Mouse (Mus musculus) heart, embryonic 14.5 days (tissue): Measurements from ENCODE around the gene Ap4s1. TPM values are rescaled to one million over a fixed set of nuclear protein-coding genes. Genes with fewer than 3 reads are reported as not detected.
"Not testable (repeated sequence)": the region's sequence is repeated elsewhere in the genome, so short reads cannot be mapped to it uniquely, and the experiment has no call there.

ENCODE experiments used
- ATAC-seq: fragments of 200-750 bp; cut with Nextera tagmentation; 2 replicates; pipeline ENCODE4 v1.8.0; 2017; ENCODE audit warnings: low read depth, moderate TSS enrichment; ENCODE audit not compliant: insufficient number of reproducible peaks, insufficient read depth, low FRiP score
- H3K27ac ChIP-seq, 2 experiments: fragments of 200-500 bp in 1 of 2; fragments of 300-500 bp in 1 of 2; sonication (generic) in 1 of 2; replicated peaks in 1 of 2; 2 replicates each; pipeline ENCODE4 v1.5.1; 2012 to 2014; ENCODE audit warnings: low read depth in 2 of 2, low read length in 2 of 2, control low read depth in 1 of 2, mild to moderate bottlenecking in 1 of 2, mixed read lengths in 1 of 2; ENCODE audit not compliant: control insufficient read depth in 1 of 2, insufficient read depth in 1 of 2
- H3K27me3 ChIP-seq: fragments of 300-500 bp; sonication (generic); 2 replicates; pipeline ENCODE4 v1.6.1; 2014; ENCODE audit warnings: mild to moderate bottlenecking, low read length, control low read depth; ENCODE audit not compliant: control insufficient read depth, insufficient read depth
- H3K36me3 ChIP-seq: fragments of 300-500 bp; sonication (generic); 2 replicates; pipeline ENCODE4 v1.6.1; 2014; ENCODE audit warnings: mild to moderate bottlenecking, control low read depth, low read length, mixed read lengths; ENCODE audit not compliant: control insufficient read depth, insufficient read depth
- H3K4me1 ChIP-seq, 2 experiments: fragments of 200-500 bp in 1 of 2; fragments of 300-500 bp in 1 of 2; sonication (generic) in 1 of 2; 2 replicates each; pipeline ENCODE4 v1.6.1; 2012 to 2014; ENCODE audit warnings: low read length in 2 of 2, control low read depth in 1 of 2, mixed read lengths in 1 of 2; ENCODE audit not compliant: control insufficient read depth in 2 of 2, insufficient read depth in 2 of 2
- H3K4me2 ChIP-seq: fragments of 300-500 bp; sonication (generic); 2 replicates; pipeline ENCODE4 v1.6.1; 2014; ENCODE audit warnings: mild to moderate bottlenecking, low read length
- H3K4me3 ChIP-seq, 2 experiments: fragments of 200-500 bp in 1 of 2; fragments of 300-500 bp in 1 of 2; sonication (generic) in 1 of 2; 2 replicates each; pipeline ENCODE4 v1.5.1; 2012 to 2014; ENCODE audit warnings: low read length in 2 of 2, mild to moderate bottlenecking in 2 of 2, control low read depth in 1 of 2, low read depth in 1 of 2, moderate library complexity in 1 of 2; ENCODE audit not compliant: control insufficient read depth in 1 of 2, insufficient read depth in 1 of 2
- H3K9ac ChIP-seq: fragments of 300-500 bp; sonication (generic); 2 replicates; pipeline ENCODE4 v1.6.1; 2014; ENCODE audit warnings: mild to moderate bottlenecking, low read length
- H3K9me3 ChIP-seq: fragments of 300-500 bp; sonication (generic); 2 replicates; pipeline ENCODE4 v1.6.1; 2016; ENCODE audit warnings: low read length, control low read depth; ENCODE audit not compliant: control insufficient read depth
- WGBS: fragments of 180-500 bp; shearing (Covaris S2); extraction: QIAGEN DNeasy Blood & Tissue Kit; methylation state at CpG from one replicate; pipeline ENCODE4 v1.1.7; 2014; 5-methylcytosine and 5-hydroxymethylcytosine counted together
- polyA plus RNA-seq: library from polyadenylated mRNA; unstranded; fragments of >200 nt; fragmentation: Nextera tagmentation; extraction: Ambion mirVana; gene quantifications from 2 replicates; pipeline ENCODE4 v1.2.1, GENCODE M21; 2014

The Ap4s1 gene
- polyA plus RNA-seq, 1 experiment from 2014 or later = 42.0 TPM

DNA sequence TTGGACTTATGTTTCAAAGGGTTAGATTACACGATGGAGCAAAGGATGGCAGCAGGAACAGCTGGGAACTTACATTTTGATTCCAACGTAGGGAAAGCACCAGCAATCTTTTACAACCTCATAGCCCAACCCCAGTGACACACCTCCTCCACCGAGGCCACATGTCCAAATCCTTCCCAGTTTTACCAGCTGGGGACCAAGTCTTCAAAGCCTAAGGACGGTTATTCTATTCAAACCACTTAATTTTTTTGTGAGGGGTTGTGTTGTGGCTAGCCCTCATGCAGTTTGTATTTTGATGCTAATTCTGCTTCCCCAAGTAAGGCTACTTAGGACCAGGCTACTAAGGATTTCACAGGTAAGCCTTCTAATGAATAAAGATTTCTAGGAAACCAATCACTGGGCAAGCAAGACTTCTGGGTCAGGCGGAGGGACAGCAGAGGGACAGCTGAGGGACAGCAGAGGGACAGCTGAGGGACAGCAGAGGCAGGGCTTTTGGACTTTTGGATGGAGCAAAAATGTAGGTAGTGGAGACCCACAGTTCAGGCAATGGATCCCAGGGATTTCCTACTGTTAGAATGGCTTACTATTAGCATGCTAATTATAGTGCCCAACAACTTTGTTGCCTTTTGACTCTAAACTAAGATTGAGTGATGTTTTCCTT is 19.5 kb upstream of the Ap4s1 start:
- no peaks in the 10 kb centered on the region for H3K36me3 ChIP-seq
- ATAC-seq = no peak
- H3K4me2 ChIP-seq = no peak overlapping the region
- no peak overlapping the region for H3K4me3 ChIP-seq
- no peaks in the 10 kb centered on the region for H3K27me3 ChIP-seq
- no peaks in the 10 kb centered on the region for H3K9me3 ChIP-seq
- WGBS = 48% methylated on average over 5 of the region's 5 CpGs
- H3K27ac ChIP-seq = 0 out of 4 replicates have a peak overlapping the region, but pooled peaks of 1 of the 2 experiments have one; percentile 28
- peaks cover 3 to 43% of the 10 kb centered on the region in 2 experiments for H3K4me1 ChIP-seq
- no peak overlapping the region for H3K9ac ChIP-seq

DNA sequence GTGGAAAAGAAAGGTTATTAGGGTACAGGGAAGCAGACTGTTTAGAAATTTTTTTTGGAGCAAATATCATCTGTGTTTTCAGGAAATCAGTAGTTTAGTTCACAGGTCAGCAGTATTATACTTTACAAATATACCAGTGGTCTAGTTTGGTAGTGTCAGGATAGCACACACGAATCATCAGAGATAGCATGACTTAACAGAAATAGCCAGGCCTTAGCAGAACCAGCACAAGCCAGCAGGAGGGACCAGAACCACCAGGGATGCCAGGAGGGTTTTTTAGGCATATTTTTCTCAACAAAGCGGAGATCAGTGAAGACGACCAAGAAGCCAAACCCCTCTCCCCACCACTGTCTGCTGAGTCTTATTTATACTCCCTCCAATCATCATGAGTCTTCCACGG is 17.6 kb upstream of the Ap4s1 start:
- H3K4me2 ChIP-seq = no peak overlapping the region
- 43% methylated on average over 4 of the region's 4 CpGs for WGBS
- no peak overlapping the region for H3K4me3 ChIP-seq
- H3K4me1 ChIP-seq = peaks cover 3 to 59% of the 10 kb centered on the region in 2 experiments
- H3K27me3 ChIP-seq = no peaks in the 10 kb centered on the region
- ATAC-seq = no peak
- no peak overlapping the region for H3K9ac ChIP-seq
- no peaks in the 10 kb centered on the region for H3K9me3 ChIP-seq
- no peak overlapping the region for H3K27ac ChIP-seq
- no peaks in the 10 kb centered on the region for H3K36me3 ChIP-seq

DNA sequence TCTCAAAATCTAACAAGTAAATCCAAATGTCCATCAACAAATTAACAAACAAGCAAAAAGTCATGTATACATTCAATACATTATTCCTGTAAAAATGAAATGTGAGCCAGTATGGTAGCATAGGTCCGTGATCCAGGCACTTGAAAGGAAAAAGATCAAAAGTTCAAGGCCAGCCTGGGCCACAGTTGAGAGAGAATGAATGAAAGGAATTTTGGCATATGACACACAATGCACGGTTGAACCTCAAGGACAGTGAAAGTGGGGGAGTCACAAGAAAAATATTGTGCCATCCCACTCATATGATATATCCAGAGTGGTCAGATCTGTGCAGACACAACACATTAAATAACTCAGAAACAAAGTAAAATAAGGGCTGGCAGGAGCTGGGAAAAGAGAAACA is 14.4 kb upstream of the Ap4s1 start:
- no peak overlapping the region for H3K9ac ChIP-seq
- H3K4me1 ChIP-seq = peaks cover 5 to 67% of the 10 kb centered on the region in 2 experiments
- no peaks in the 10 kb centered on the region for H3K27me3 ChIP-seq
- WGBS = 31% methylated on average over 2 of the region's 2 CpGs
- no peaks in the 10 kb centered on the region for H3K9me3 ChIP-seq
- H3K4me2 ChIP-seq = no peak overlapping the region
- no peaks in the 10 kb centered on the region for H3K36me3 ChIP-seq
- no peak for ATAC-seq
- H3K4me3 ChIP-seq = no peak overlapping the region
- no peak overlapping the region for H3K27ac ChIP-seq

DNA sequence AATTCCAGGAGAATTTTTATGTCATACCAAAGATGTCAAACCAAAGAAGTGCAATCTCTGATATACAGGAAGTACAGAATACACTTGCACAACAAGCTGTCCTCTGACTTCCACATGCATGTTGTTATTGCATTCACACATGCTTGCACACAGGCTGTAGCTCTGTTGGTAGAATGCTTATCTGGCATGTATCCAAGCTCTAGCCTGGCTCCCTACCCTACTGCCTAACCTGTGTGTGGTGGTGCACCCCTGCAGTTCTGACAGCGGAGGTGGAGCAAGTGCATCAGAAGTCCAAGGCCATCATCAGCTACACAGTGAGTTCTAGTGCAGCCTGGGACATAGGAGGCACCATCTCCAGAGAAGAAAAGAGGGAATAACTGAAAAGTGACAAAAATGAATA is 12.0 kb upstream of the Ap4s1 start:
- Histone ChIP-seq H3K9ac (no peak overlapping the region), H3K36me3 (0 out of 2 replicates have a peak, but pooled peaks cover 3% of the 10 kb centered on the region), H3K9me3 (no peaks in the 10 kb centered on the region), H3K4me3 (no peak overlapping the region), H3K4me2 (no peak overlapping the region), H3K27ac (no peak overlapping the region), H3K27me3 (no peaks in the 10 kb centered on the region), H3K4me1 (peaks cover 2 to 46% of the 10 kb centered on the region in 2 experiments; a peak in 3 of 4 replicates)
- 46% methylated on average over 1 of the region's 1 CpGs for WGBS
- ATAC-seq = no peak

DNA sequence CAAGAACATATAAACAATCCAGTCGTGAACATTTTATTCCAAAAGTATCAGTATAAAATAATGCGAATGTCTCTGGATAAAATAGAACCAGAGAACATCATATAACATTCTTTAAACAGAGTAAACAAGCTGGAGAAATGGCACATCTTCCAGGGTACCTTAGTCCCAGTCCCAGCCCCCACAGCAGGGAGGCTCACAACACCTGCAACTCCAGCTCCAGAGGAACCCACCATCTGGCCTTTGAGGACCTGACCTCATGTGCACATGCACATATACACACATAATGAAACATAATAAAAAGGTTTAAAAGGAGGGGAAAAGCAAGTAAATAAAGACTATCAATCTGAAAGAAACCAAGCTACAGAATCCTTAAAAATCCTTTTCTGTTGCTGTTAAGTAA is 2.3 kb upstream of the Ap4s1 start:
- Histone ChIP-seq H3K9ac (no peak overlapping the region), H3K27ac (no peak overlapping the region), H3K4me1 (peaks cover 2 to 22% of the 10 kb centered on the region in 2 experiments; a peak in 3 of 4 replicates), H3K36me3 (no peaks in the 10 kb centered on the region), H3K27me3 (no peaks in the 10 kb centered on the region), H3K4me3 (no peak overlapping the region), H3K9me3 (no peaks in the 10 kb centered on the region), H3K4me2 (no peak overlapping the region)
- 92% methylated on average over 2 of the region's 2 CpGs for WGBS
- ATAC-seq = no peak

DNA sequence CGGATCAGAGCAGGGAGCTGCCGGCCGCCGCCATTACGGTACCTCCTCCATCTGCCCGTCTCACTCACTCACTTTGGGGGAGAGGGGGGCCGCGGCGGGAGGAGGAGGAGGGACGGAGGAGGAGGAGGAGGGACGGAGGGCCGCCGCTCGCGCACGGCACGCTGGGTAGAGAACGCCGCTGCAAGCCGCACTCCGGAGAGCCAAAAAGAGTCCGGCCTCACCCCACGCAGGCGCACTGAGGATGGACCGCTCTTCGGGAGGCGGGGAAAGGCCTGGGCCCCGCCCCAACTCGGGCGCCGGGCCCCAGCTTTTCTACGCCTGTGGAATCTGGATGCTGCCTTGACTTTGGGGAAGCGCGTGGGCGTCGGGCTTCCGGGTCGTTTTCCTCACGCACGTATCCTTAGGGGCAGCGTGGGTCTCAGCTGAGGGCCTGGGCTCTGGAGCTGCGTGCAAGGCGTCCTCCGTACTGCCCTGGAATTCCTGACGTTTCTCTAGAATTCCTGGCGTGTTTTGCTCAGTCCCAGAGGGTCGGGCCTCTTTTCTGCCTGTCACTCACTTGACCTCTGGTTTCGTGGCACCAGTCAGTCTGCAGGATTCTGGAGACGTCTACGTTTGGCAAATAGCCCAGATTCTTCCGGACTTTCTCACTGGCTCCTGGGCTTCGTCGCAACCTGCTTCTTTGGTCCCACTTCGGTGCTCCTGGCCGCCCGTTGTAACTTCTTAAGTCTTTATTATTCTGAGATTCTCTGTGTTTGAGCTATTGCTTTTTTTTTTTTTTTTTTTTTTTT is 1.2 kb downstream of the Ap4s1 start, which contains the start of gene Strn3:
TSS of gene Strn3 (minus strand) at position 53 of the 788 bp plus-strand sequence.
- Histone ChIP-seq H3K4me1 (peaks cover 5 to 36% of the 10 kb centered on the region in 2 experiments; a peak in 3 of 4 replicates), H3K4me3 (peak within 1 kb of the TSS; percentile 92 to 99), H3K9ac (peak within 1 kb of the TSS; percentile 100), H3K27me3 (no peaks in the 10 kb centered on the region), H3K9me3 (no peaks in the 10 kb centered on the region), H3K27ac (peak within 1 kb of the TSS; percentile 99 to 100), H3K36me3 (no peaks in the 10 kb centered on the region), H3K4me2 (peak within 1 kb of the TSS; percentile 70)
- peak; percentile 96 for ATAC-seq
- WGBS = under 1% methylated on average over 55 of the region's 56 CpGs

DNA sequence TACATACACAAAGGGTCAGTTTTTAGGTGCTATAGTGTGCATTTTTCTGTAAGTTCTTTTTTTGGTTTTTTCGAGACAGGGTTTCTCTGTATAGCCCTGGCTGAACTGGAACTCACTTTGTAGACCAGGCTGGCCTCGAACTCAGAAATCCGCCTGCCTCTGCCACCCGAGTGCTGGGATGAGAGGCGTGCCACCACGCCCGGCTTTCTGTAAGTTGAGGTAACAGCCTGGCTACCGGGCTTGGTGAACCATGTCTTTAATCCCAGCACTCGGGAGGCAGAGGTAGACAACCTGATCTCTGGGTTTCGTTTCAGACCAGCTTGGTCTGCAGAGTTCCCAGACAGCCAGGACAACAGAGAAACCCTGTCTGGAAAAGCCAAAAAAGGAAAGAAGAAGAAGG is 2.0 kb downstream of the Ap4s1 start:
- H3K36me3 ChIP-seq, H3K27me3 ChIP-seq, H3K9me3 ChIP-seq, ATAC-seq: not testable (repeated sequence)
- Histone ChIP-seq H3K4me1 (peaks cover 5 to 33% of the 10 kb centered on the region in 2 experiments; a peak in 3 of 4 replicates), H3K4me2 (peak overlapping the region; percentile 63), H3K4me3 (peak overlapping the region in 1 of 2 experiments; percentile 99; a peak in 2 of 4 replicates), H3K27ac (peak overlapping the region in 1 of 2 experiments; percentile 61; a peak in 1 of 4 replicates), H3K9ac (peak overlapping the region; percentile 100)
- 67% methylated on average over 10 of the region's 10 CpGs for WGBS
